Mouse (Mus musculus) neural tube, embryonic 12.5 days (tissue): Measurements from ENCODE around the gene Astn2. TPM values are rescaled to one million over a fixed set of nuclear protein-coding genes. Genes with fewer than 3 reads are reported as not detected.
"Not testable (repeated sequence)": the region's sequence is repeated elsewhere in the genome, so short reads cannot be mapped to it uniquely, and the experiment has no call there.

Experiments used
- ATAC-seq: fragments of 200-750 bp; cut with Nextera tagmentation; 2 replicates; pipeline ENCODE4 v1.8.0; 2017; ENCODE audit warnings: low read depth, mild to moderate bottlenecking, moderate TSS enrichment, moderate library complexity; ENCODE audit not compliant: low FRiP score
- H3K27ac ChIP-seq: fragments of 300-500 bp; sonication (generic); 2 replicates; pipeline ENCODE4 v1.5.1; 2016
- H3K27me3 ChIP-seq: fragments of 300-500 bp; sonication (generic); replicated peaks from 2 replicates; pipeline ENCODE4 v1.6.1; 2016; ENCODE audit warnings: mild to moderate bottlenecking
- H3K36me3 ChIP-seq: fragments of 300-500 bp; sonication (generic); 2 replicates; pipeline ENCODE4 v1.6.1; 2016; ENCODE audit warnings: mild to moderate bottlenecking
- H3K4me1 ChIP-seq: fragments of 300-500 bp; sonication (generic); 2 replicates; pipeline ENCODE4 v1.6.1; 2016
- H3K4me2 ChIP-seq: fragments of 300-500 bp; sonication (generic); replicated peaks from 2 replicates; pipeline ENCODE4 v1.6.1; 2016; ENCODE audit warnings: mild to moderate bottlenecking
- H3K4me3 ChIP-seq: fragments of 300-500 bp; sonication (generic); 2 replicates; pipeline ENCODE4 v1.5.1; 2016
- H3K9ac ChIP-seq: fragments of 300-500 bp; sonication (generic); 2 replicates; pipeline ENCODE4 v1.6.1; 2016; ENCODE audit warnings: mild to moderate bottlenecking
- H3K9me3 ChIP-seq: fragments of 300-500 bp; sonication (generic); 2 replicates; pipeline ENCODE4 v1.6.1; 2016; ENCODE audit warnings: mild to moderate bottlenecking
- WGBS: fragments of 180-500 bp; shearing (Covaris S2); methylation state at CpG from one replicate; pipeline ENCODE4 v1.1.7; 2016; 5-methylcytosine and 5-hydroxymethylcytosine counted together
- polyA plus RNA-seq: library from polyadenylated mRNA; unstranded; fragments of >200 nt; fragmentation: Nextera tagmentation; extraction: Ambion mirVana; gene quantifications from 2 replicates; pipeline ENCODE4 v1.2.1, GENCODE M21; 2016

Astn2 gene
- polyA plus RNA-seq, 1 experiment from 2014 or later, result 1.9 TPM

- H3K4me2 ChIP-seq, result 0 out of 2 replicates have a peak overlapping the region, but pooled peaks have one; percentile 16
- ATAC-seq, result peak; percentile 94
These were observed 704.6 kb downstream of the Astn2 start for GRCm38 (mm10) chr4:65699743-65700361.

GRCm38 (mm10) chr4:65695241-65695640 is 709.2 kb downstream of the Astn2 start:
- H3K9ac ChIP-seq, result no peak overlapping the region
- H3K27me3 ChIP-seq, result no peaks in the 10 kb centered on the region
- no peak for ATAC-seq
- no peaks in the 10 kb centered on the region for H3K9me3 ChIP-seq
- no peak overlapping the region for H3K4me2 ChIP-seq
- no peak overlapping the region for H3K4me3 ChIP-seq
- 91% methylated on average over 5 of the region's 5 CpGs for WGBS
- peaks cover 6% of the 10 kb centered on the region; the same call in 1 of the 2 replicates for H3K4me1 ChIP-seq
- no peaks in the 10 kb centered on the region for H3K36me3 ChIP-seq
- no peak overlapping the region for H3K27ac ChIP-seq

More at GRCm38 (mm10) chr4:65699743-65700361, 704.6 kb downstream of the Astn2 start:
- no peaks in the 10 kb centered on the region for H3K9me3 ChIP-seq
- no peaks in the 10 kb centered on the region for H3K36me3 ChIP-seq
- WGBS, result 36% methylated on average over 8 of the region's 8 CpGs
- H3K4me1 ChIP-seq, result peaks cover 6% of the 10 kb centered on the region; the same call in 1 of the 2 replicates
- H3K9ac ChIP-seq, result no peak overlapping the region
- no peaks in the 10 kb centered on the region for H3K27me3 ChIP-seq
- peak overlapping the region; percentile 32 for H3K27ac ChIP-seq
- no peak overlapping the region for H3K4me3 ChIP-seq

DNA sequence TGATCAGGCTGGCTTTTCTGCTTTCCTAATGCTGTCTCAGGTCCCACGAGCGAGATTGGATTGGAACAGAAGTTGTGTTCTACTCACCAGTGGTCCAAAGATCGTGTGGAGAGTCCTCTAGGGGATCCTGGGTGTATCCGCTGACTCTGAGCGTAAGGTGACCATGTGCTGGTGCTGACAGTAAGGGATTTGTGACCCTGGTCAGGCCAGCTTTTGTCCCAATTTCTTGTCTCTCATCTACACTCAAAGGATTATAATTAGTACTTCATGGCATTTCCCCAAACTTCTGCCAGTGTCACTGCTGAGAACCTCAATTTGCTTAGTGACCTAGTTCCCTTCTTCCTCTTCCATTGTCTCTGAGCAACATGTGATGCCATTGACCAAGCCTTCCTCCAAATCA is 710.4 kb downstream of the Astn2 start:
- no peak overlapping the region for H3K27ac ChIP-seq
- 85% methylated on average over 5 of the region's 5 CpGs for WGBS
- no peak overlapping the region for H3K4me3 ChIP-seq
- H3K36me3 ChIP-seq, result no peaks in the 10 kb centered on the region
- no peaks in the 10 kb centered on the region for H3K27me3 ChIP-seq
- no peaks in the 10 kb centered on the region for H3K4me1 ChIP-seq
- no peak for ATAC-seq
- H3K4me2 ChIP-seq, result no peak overlapping the region
- H3K9me3 ChIP-seq, result no peaks in the 10 kb centered on the region
- no peak overlapping the region for H3K9ac ChIP-seq

DNA sequence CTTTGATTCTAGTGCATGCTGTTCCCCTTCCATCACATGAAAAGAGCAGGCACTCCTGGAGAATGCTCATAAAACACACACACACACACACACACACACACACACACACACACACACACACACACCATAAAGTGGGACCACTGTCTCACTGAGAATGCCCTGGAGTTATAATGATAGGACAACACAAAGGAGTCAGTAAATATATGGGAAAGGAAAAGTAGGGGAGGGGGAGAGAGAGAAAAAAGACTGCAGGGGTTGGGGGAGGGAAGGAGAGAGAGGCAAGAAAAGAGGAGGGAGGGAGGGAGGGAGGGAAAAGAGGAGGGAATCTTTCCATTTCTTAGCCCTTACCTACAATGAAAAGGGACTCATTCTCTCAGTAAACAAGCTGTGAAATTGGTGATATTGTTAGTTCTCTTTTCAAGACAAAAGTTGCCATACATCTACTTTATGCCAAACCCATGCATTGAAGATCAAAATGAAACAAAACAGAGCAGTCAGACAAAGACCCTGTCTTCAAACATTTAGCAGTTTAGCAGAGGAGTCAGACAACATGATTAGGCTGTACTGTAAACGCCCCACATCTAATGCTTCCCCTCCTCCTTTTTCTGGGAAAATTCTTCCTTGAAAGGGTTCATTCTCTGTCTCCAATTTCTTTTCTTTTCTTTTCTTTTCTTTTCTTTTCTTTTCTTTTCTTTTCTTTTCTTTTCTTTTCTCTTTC is 717.2 kb downstream of the Astn2 start:
- Histone ChIP-seq H3K4me1 (peaks cover 9% of the 10 kb centered on the region; the same call in 1 of the 2 replicates), H3K36me3 (no peaks in the 10 kb centered on the region), H3K9me3 (no peaks in the 10 kb centered on the region), H3K9ac (no peak overlapping the region), H3K27ac (peak overlapping the region; percentile 37; the same call in 1 of the 2 replicates), H3K27me3 (no peaks in the 10 kb centered on the region), H3K4me2 (no peak overlapping the region), H3K4me3 (no peak overlapping the region)
- 19% methylated on average over 1 of the region's 1 CpGs for WGBS
- peak; percentile 86 for ATAC-seq

DNA sequence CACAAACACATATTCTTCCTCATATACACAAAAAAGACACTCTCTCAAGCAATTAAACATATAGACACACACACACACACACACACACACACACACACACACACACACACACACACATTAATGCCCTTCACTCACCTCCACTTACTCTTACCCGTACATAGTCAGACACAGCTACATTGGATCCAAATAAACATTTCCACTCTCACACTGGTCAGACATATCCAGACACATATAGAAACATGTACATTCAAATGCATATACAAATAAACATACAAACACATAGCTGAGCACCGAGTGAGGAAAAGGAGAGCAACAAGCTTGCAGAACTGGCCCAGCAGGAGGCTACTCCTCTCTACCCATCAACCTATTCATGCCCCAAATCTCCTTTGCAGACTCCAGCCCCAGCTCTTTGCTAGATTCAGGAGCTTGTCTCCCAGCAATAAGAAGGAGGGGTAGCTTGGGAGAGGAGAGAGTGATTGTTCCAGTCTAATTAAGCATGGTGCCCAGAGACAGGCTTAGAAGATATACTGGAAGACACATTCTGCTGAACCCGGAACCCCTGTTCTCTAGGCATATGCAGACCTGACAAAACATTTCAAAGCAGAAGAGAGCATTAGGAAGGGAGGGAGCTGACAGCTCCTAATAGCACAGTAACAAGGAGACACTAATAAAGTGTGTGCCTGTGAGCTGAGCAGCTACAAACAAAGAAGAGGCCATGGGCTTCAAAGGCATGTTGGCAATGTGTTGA is 718.0 kb downstream of the Astn2 start:
- Histone ChIP-seq H3K27ac (peak overlapping the region; percentile 37; the same call in 1 of the 2 replicates), H3K4me1 (peaks cover 9% of the 10 kb centered on the region; the same call in 1 of the 2 replicates), H3K36me3 (no peaks in the 10 kb centered on the region), H3K27me3 (no peaks in the 10 kb centered on the region), H3K4me3 (no peak overlapping the region), H3K9me3 (no peaks in the 10 kb centered on the region), H3K4me2 (no peak overlapping the region), H3K9ac (no peak overlapping the region)
- WGBS, result 14% methylated on average over 3 of the region's 3 CpGs
- peak; percentile 89 for ATAC-seq

GRCm38 (mm10) chr4:65684401-65684800 is 720.0 kb downstream of the Astn2 start:
- Histone ChIP-seq H3K9ac (no peak overlapping the region), H3K36me3 (no peaks in the 10 kb centered on the region), H3K4me1 (peaks cover 9% of the 10 kb centered on the region; the same call in 1 of the 2 replicates), H3K27me3 (no peaks in the 10 kb centered on the region), H3K9me3 (no peaks in the 10 kb centered on the region), H3K27ac (no peak overlapping the region), H3K4me3 (no peak overlapping the region), H3K4me2 (no peak overlapping the region)
- ATAC-seq, result no peak
- WGBS, result 90% methylated on average over 3 of the region's 3 CpGs

- ATAC-seq, H3K4me2 ChIP-seq, H3K27ac ChIP-seq, H3K27me3 ChIP-seq, H3K4me1 ChIP-seq, H3K4me3 ChIP-seq, H3K36me3 ChIP-seq, H3K9me3 ChIP-seq, H3K9ac ChIP-seq: not testable (repeated sequence)
- WGBS, result 40% methylated on average over 2 of the region's 2 CpGs
These were observed 724.6 kb downstream of the Astn2 start for GRCm38 (mm10) chr4:65679786-65680185.

GRCm38 (mm10) chr4:65678929-65679328 is 725.5 kb downstream of the Astn2 start:
- H3K4me2 ChIP-seq, result no peak overlapping the region
- no peak for ATAC-seq
- no peaks in the 10 kb centered on the region for H3K9me3 ChIP-seq
- no peaks in the 10 kb centered on the region for H3K27me3 ChIP-seq
- H3K4me3 ChIP-seq, result no peak overlapping the region
- no peak overlapping the region for H3K9ac ChIP-seq
- H3K36me3 ChIP-seq, result no peaks in the 10 kb centered on the region
- H3K4me1 ChIP-seq, result peaks cover 3% of the 10 kb centered on the region; the same call in 1 of the 2 replicates
- WGBS, result 41% methylated on average over 5 of the region's 5 CpGs
- no peak overlapping the region for H3K27ac ChIP-seq

GRCm38 (mm10) chr4:65678495-65678894 is 725.9 kb downstream of the Astn2 start:
- Histone ChIP-seq H3K27me3 (no peaks in the 10 kb centered on the region), H3K4me2 (no peak overlapping the region), H3K9ac (no peak overlapping the region), H3K36me3 (no peaks in the 10 kb centered on the region), H3K4me3 (no peak overlapping the region), H3K27ac (no peak overlapping the region), H3K9me3 (no peaks in the 10 kb centered on the region), H3K4me1 (peaks cover 3% of the 10 kb centered on the region; the same call in 1 of the 2 replicates)
- ATAC-seq, result no peak
- WGBS, result 76% methylated on average over 5 of the region's 5 CpGs

- Histone ChIP-seq H3K27ac (no peak overlapping the region), H3K4me1 (peaks cover 3% of the 10 kb centered on the region; the same call in 1 of the 2 replicates), H3K36me3 (no peaks in the 10 kb centered on the region), H3K4me2 (no peak overlapping the region), H3K27me3 (no peaks in the 10 kb centered on the region), H3K9me3 (no peaks in the 10 kb centered on the region), H3K9ac (no peak overlapping the region), H3K4me3 (no peak overlapping the region)
- no peak for ATAC-seq
- WGBS, result 87% methylated on average over 4 of the region's 4 CpGs
These were observed 730.0 kb downstream of the Astn2 start for GRCm38 (mm10) chr4:65674267-65674978.

- Histone ChIP-seq H3K27me3 (no peaks in the 10 kb centered on the region), H3K9me3 (no peaks in the 10 kb centered on the region), H3K4me3 (no peak overlapping the region), H3K4me1 (no peaks in the 10 kb centered on the region), H3K4me2 (no peak overlapping the region), H3K27ac (no peak overlapping the region), H3K36me3 (no peaks in the 10 kb centered on the region), H3K9ac (no peak overlapping the region)
- WGBS, result 72% methylated on average over 4 of the region's 4 CpGs
- ATAC-seq, result no peak
These were observed 730.9 kb downstream of the Astn2 start for GRCm38 (mm10) chr4:65673418-65673933.
